Mouse (Mus musculus) lung, postnatal 36 days (tissue): Measurements from ENCODE around the gene Slc36a2.

Experiments
- DNase-seq: peaks from one replicate; pipeline ENCODE4 v3.0.0; 2022; ENCODE audit warnings: mixed read lengths

Slc36a2 gene

GRCm38 (mm10) chr11:55184733-55185291 is at the start of gene Slc36a2:
Gene Slc36a2 (minus strand): TSS chr11:55185077.
- peak; percentile 82 for DNase-seq

DNA sequence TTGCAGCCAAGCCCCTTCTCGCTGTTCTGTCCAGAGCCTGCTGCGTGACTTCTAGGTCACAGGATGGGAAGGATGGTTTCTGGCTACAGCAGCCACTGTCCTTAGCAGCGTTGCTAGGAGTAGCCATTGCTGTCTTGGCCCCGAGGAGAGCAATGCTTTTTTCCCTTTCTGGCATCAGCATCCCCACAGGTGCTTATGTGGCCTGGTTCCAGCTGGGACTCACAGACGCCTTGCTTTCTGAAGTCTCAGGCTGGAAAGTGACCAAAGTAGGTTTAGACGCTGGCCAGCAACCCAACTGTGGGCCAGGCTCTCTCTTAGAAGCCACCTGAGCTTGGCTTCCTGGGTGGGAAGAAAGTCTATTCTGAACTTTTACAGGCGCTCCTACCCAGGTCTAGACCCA is 49.4 kb upstream of the Slc36a2 start:
- DNase-seq = no peak

DNA sequence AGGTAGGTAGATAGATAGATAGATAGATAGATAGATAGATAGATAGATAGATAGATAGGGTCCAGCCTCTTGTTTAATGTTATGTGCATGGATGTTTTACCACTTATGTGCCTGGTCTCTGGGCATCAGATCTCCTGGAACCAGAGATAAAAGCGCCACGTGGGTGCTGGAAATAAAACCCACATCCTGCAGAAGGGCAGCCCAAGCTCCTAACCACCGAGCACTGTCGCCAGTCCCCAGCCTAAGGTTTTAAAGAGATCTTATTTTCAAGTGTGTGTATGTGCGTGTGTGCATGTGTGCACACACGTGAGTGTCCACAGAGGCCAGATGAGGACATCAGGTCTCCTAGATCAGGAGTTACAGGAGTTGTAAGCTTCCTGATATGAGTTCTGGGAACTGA is 46.2 kb upstream of the Slc36a2 start:
- no peak for DNase-seq

GRCm38 (mm10) chr11:55221306-55221705 is 36.4 kb upstream of the Slc36a2 start:
- DNase-seq = no peak

DNA sequence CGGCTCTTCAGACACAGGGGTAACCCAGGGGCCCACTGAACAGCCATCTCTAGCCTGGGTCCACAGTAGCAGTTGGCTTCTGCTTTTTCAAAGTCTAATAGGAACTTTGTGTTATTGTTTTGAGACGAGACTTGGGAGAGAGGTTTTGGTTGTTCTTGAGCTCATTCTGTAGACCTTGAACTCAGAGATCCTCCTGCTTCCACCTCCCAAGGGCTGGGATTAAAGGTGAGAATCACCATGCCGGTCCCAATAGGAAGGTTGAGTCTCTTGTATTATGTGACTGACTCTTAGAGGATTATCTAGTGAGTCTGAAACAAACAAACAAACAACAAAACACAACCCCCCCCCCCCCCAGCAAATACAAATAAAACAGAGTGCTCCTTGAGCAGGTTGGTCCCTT is 33.6 kb upstream of the Slc36a2 start:
- no peak for DNase-seq

DNA sequence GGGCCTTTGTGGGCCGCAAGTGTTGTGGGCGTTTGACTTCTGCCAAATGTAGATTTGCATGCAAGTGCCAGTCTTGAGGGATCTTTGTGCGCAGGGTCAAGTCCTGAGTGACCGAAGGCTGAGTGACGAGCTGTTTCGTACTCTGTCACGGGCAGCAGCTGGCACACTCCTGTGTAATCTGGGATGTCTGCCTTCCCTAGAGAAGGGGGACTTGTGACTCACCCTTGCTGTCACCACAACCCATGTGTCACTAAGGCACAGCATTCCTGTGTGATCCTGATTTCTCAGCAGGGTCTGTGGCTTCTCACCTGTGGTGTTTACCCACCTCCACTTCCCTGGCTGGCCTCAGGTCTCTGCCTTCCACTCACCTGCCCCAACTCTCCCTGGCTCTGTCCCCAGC is 33.0 kb upstream of the Slc36a2 start:
- no peak for DNase-seq

- DNase-seq = no peak
Observed at GRCm38 (mm10) chr11:55217418-55217817, 32.5 kb upstream of the Slc36a2 start.

DNA sequence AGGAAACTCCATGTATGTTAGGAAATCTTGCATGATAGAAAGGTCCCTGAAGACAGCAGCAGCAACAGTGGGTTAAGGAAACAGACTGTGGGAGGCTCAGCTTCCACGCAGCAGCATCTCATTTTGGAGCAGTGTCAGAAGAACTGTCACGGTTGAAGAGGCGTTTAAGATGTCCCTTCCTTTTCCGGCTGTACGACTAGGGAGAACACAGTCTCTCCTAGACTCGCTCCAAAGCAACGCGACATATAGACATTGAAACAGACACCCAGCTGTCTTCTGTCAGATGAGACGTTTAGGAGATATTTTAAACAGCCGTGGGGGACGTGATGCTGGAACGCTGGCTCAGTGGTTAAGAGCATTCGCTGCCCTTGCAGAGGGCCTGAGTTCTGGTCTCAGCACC is 32.0 kb upstream of the Slc36a2 start:
- DNase-seq = no peak

GRCm38 (mm10) chr11:55216061-55216460 is 31.2 kb upstream of the Slc36a2 start:
- no peak for DNase-seq

- DNase-seq = peak; percentile 58
Observed at GRCm38 (mm10) chr11:55214978-55215377, 30.1 kb upstream of the Slc36a2 start.

GRCm38 (mm10) chr11:55214161-55214560 is 29.3 kb upstream of the Slc36a2 start:
- peak; percentile 30 for DNase-seq

DNA sequence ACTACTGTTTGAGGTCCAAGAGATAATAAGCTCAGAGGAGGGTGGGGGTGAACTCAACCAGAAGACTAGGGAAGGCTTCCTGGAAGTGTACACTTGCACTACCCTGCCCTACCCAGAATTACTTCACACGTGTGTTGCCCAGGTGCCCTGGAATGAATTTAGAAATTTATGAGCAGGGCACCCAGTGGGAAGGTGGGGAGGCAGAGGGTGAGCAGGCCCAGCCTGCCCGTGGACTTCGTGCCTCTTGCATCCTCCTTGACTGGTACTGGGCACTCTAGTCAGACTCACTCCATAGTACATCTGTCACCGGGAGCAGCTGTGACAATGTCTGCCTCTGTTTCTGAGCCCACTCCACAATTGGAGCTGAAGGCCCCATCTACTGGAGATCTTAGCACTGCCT is 28.6 kb upstream of the Slc36a2 start:
- no peak for DNase-seq

DNA sequence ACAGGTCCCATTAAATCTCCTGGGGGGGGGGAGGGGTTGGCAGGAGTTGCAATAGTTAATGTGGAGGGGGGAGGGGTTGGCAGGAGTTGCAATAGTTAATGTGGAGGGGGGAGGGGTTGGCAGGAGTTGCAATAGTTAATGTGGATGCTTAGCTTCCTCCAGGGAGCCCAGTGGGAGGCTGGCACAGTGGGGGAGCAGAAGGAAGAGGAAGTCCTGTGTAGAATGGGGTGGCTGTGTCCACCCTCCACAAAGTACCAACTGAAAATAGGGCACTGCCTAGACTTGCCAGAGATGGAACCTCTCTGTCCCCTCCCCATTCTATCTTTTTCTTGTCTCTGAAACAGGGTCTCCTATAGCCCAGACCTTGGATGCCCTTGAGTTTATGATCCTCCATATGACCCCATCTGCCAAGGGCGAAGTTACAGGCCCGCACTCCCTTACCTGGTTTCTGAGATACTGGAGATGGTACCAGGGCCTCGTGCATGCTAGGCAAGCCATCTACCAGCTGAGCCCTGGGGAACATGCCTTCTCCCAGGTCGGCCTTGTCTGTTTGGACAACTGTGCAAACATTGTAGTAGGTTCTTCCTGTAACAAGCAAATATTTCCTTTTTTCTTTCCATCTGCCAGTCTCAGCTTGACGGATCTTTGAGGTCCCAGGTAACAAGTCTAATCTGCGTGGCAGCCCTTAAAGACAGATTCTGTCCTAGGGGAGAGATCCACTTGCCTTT is 24.9 kb upstream of the Slc36a2 start:
- peak; percentile 16 for DNase-seq

DNA sequence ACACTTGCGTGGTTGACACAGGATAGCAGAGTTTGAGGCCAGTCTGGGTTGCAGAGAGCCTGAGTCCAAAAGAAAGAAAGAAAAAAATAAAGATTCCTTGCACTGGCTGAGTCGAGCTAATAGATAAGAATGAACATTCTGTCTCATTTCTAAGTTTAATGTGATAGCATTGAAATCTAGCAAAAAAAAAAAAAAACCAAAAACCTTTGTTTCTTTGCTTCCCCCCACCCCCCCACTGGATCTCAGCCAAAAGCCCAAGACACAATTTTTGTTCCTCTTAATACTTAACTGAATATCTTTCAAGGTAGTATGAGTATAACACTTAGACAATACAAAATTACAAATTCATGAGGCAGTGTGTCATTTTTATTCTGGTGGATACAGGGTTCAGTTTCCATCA is 24.2 kb upstream of the Slc36a2 start:
- no peak for DNase-seq

DNA sequence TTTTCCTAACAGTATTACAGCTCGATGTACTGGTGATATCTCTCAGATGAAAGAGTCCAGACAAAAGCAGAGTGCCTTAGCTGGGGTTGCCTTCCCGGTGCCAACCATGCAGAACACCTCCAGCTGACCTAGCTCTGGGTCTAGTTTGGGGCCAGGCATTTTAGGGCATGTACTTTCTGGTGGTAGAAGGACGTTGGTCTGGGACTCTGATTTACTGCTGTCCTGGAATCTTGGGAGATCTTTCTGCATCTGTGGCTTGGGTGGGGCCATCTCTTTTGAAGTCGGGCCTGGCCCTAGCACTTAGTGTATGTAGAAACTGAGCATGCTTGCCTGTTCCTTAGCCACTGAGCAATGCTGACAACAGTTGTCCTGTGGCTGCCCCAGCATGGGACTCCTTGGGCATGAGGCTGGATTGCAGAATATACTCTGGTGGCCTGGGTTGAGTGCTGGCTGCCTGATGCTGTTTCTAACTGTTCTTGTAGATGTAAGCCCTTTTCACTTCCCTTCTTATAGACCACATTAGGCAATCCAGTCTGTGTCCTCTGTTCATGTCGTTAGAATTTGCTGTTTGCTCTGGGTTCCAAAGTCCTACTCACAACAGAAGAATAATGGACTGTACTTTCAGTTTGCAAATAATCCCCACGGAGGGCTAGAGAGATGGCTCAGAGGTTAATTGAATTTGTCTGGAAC is 23.3 kb upstream of the Slc36a2 start:
- DNase-seq = peak; percentile 45

DNA sequence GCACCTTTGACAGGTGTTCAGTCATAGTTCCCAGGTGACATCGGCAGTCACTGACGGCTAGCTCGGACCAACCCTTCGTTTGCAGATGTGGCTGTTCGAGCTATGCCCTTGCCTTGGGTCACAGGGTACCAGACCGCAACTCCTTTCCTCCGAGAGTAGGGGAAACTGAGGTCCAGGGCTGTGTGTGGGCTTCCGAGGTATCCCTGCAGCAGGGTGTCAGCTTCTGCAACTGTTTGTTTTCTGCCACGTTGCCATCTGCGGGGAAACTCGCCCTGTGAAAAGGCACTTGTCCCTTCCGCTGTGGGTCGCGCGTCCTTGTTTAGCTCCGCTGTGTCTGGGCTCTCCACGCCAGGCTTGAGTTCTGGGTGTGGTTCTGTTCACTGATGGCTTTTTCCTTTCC is 19.7 kb upstream of the Slc36a2 start:
- no peak for DNase-seq

- peak; percentile 97 for DNase-seq
Observed at GRCm38 (mm10) chr11:55204159-55204596, 19.3 kb upstream of the Slc36a2 start, which contains the start of gene Slc36a1. Gene Slc36a1 (plus strand): TSS chr11:55204350.

GRCm38 (mm10) chr11:55197740-55198510 is 13.0 kb upstream of the Slc36a2 start:
- no peak for DNase-seq

- no peak for DNase-seq
Observed at GRCm38 (mm10) chr11:55197086-55197485, 12.2 kb upstream of the Slc36a2 start.

GRCm38 (mm10) chr11:55190216-55190615 is 5.3 kb upstream of the Slc36a2 start:
- DNase-seq = peak; percentile 69

GRCm38 (mm10) chr11:55187777-55188176 is 2.9 kb upstream of the Slc36a2 start:
- no peak for DNase-seq

GRCm38 (mm10) chr11:55187292-55187691 is 2.4 kb upstream of the Slc36a2 start:
- DNase-seq = no peak

DNA sequence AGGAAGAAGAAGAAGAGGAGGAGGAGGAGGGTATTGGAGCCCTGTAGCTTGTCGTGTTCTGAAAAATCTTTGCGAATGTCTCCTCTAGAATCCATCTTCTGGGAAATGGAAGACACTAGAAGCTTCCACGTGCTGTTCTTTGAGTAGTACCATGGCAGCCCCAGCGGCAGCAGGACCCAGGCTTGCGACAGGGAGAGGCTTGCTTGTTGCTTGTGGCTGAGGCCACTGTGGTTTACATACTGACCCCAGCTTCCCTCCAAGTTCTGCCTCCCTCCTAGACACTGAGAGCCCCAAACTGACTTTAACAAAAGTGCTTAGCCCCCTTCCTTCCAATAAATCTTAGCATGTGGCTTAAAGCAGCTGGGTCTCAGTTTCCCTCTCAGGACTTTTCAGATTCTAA is 631 bp downstream of the Slc36a2 start:
- no peak for DNase-seq
